Mouse (Mus musculus): ENCODE measurements around the gene Nwd1. TPM values are rescaled to one million over a fixed set of nuclear protein-coding genes. Genes with fewer than 3 reads are reported as not detected.

The Nwd1 gene
- total and polyA plus RNA-seq, 2 experiments from 2014 or later = 2.6 to 36.3 TPM

DNA sequence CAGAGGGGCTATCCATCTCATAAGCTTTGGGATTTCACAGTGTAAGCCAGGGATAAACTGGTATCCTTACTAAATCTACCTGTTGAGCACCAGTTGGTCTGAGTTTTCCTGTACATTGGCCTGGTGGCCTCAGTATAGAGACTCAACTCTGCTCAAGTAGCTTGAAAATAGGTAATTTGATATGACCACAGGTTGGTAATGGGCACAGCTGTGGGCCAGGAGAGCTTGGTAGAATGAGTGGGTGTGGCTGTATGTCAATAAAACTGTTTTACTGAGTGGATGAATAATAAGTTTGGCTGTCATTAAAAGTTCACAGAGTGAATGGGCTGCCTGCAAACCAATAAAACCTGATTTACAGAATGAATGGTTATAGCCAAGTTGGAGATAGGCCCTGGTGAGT is 90.4 kb downstream of the Nwd1 start:
- no peak for DNase-seq (ENCODE audit: low spot score)
- peaks cover 69% of the 10 kb centered on the region for H3K36me3 ChIP-seq (ENCODE audit: insufficient read depth, low read length)
- no peak for TF ChIP-seq CTCF (IDR thresholded peaks at IDR 0.05)
- H3K9me3 ChIP-seq (ENCODE audit: low read length) = no peaks in the 10 kb centered on the region
- no peak for ATAC-seq (ENCODE audit: low FRiP score)
- no peak overlapping the region for H3K9ac ChIP-seq (replicated peaks; ENCODE audit: low read length, poor library complexity, severe bottlenecking)
- no peak overlapping the region for H3K4me3 ChIP-seq (ENCODE audit: low read depth, low read length)
- H3K4me1 ChIP-seq (ENCODE audit: insufficient read depth, low read length) = no peaks in the 10 kb centered on the region
- no peak overlapping the region for H3K27ac ChIP-seq (ENCODE audit: low read depth, low read length)
- H3K27me3 ChIP-seq (ENCODE audit: insufficient read depth, low read length) = no peaks in the 10 kb centered on the region
- no peak overlapping the region for H3K4me2 ChIP-seq (ENCODE audit: low read depth, low read length, poor library complexity, severe bottlenecking)

DNA sequence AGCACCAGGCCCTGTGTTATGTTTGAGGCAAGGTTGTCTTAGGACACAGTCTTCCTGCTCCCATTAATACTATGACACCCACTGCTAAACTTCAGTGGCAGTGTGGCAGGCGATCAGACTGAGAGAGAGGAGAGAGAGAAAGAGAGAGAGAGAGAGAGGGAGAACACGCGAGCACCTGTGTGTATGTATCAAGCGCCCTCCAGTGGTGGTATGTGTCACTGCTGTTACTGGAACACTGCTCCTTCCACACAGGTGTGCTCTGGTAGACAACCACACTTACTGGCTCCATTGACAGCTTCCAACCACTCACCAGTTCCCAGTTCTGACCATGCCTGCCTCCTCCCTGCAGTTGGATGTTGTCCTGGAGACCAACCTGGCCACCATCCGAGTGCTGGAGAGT is 99.5 kb downstream of the Nwd1 start:
- H3K4me1 ChIP-seq (ENCODE audit: insufficient read depth, low read length) = no peaks in the 10 kb centered on the region
- no peak overlapping the region for H3K27ac ChIP-seq (ENCODE audit: low read depth, low read length)
- ATAC-seq (ENCODE audit: low FRiP score) (peak; percentile 60; the same call in 1 of the 2 replicates), DNase-seq (ENCODE audit: low spot score) (peak; percentile 71)
- H3K4me2 ChIP-seq (ENCODE audit: low read depth, low read length, poor library complexity, severe bottlenecking) = no peak overlapping the region
- H3K9me3 ChIP-seq (ENCODE audit: low read length) = no peaks in the 10 kb centered on the region
- H3K4me3 ChIP-seq (ENCODE audit: low read depth, low read length) = no peak overlapping the region
- TF ChIP-seq CTCF (IDR thresholded peaks at IDR 0.05) = peak; percentile 87
- 34% methylated on average over 5 of the region's 5 CpGs for WGBS
- no peaks in the 10 kb centered on the region for H3K27me3 ChIP-seq (ENCODE audit: insufficient read depth, low read length)
- H3K9ac ChIP-seq (replicated peaks; ENCODE audit: low read length, poor library complexity, severe bottlenecking) = no peak overlapping the region
- peaks cover 70% of the 10 kb centered on the region for H3K36me3 ChIP-seq (ENCODE audit: insufficient read depth, low read length)

- H3K9me3 ChIP-seq (ENCODE audit: low read length) = no peaks in the 10 kb centered on the region
- H3K36me3 ChIP-seq (ENCODE audit: insufficient read depth, low read length) = peaks cover 88% of the 10 kb centered on the region
- no peaks in the 10 kb centered on the region for H3K4me1 ChIP-seq (ENCODE audit: insufficient read depth, low read length)
- H3K9ac ChIP-seq (replicated peaks; ENCODE audit: low read length, poor library complexity, severe bottlenecking) = no peak overlapping the region
- no peak for TF ChIP-seq CTCF (IDR thresholded peaks at IDR 0.05)
- no peak overlapping the region for H3K4me2 ChIP-seq (ENCODE audit: low read depth, low read length, poor library complexity, severe bottlenecking)
- no peak overlapping the region for H3K4me3 ChIP-seq (ENCODE audit: low read depth, low read length)
- DNase-seq (ENCODE audit: low spot score) = no peak
- no peak for ATAC-seq (ENCODE audit: low FRiP score)
- H3K27ac ChIP-seq (ENCODE audit: low read depth, low read length) = no peak overlapping the region
- no peaks in the 10 kb centered on the region for H3K27me3 ChIP-seq (ENCODE audit: insufficient read depth, low read length)
- WGBS = 94% methylated on average over 26 of the region's 26 CpGs
Observed at GRCm38 (mm10) chr8:72749846-72750245, 103.3 kb downstream of the Nwd1 start.

DNA sequence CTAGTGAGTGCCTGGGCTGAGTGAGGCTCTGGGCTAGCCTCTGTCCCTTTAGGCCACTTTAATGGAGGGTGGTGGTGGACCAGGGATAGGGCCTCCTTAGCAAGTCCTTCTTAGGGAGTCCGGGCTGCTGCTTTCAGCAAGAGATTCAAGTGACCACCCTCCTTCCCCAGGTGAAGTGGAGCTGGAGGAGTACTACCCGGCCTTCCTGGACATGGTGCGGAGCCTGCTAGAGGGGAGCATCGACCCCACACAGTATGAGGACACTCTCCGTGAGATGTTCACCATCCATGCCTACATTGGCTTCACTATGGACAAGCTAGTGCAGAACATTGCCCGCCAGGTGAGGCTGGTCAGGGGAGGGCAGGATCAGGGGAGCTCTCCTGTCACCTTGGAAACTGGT is 103.8 kb downstream of the Nwd1 start:
- ATAC-seq (ENCODE audit: low FRiP score) (no peak), DNase-seq (ENCODE audit: low spot score) (no peak)
- no peak overlapping the region for H3K27ac ChIP-seq (ENCODE audit: low read depth, low read length)
- no peaks in the 10 kb centered on the region for H3K9me3 ChIP-seq (ENCODE audit: low read length)
- H3K27me3 ChIP-seq (ENCODE audit: insufficient read depth, low read length) = no peaks in the 10 kb centered on the region
- H3K4me2 ChIP-seq (ENCODE audit: low read depth, low read length, poor library complexity, severe bottlenecking) = no peak overlapping the region
- peaks cover 85% of the 10 kb centered on the region for H3K36me3 ChIP-seq (ENCODE audit: insufficient read depth, low read length)
- TF ChIP-seq CTCF (IDR thresholded peaks at IDR 0.05) = no peak
- H3K4me1 ChIP-seq (ENCODE audit: insufficient read depth, low read length) = no peaks in the 10 kb centered on the region
- no peak overlapping the region for H3K9ac ChIP-seq (replicated peaks; ENCODE audit: low read length, poor library complexity, severe bottlenecking)
- WGBS = 96% methylated on average over 6 of the region's 6 CpGs
- no peak overlapping the region for H3K4me3 ChIP-seq (ENCODE audit: low read depth, low read length)

- Histone ChIP-seq H3K4me3 (ENCODE audit: low read depth, low read length) (no peak overlapping the region), H3K36me3 (ENCODE audit: insufficient read depth, low read length) (peaks cover 90% of the 10 kb centered on the region), H3K27me3 (ENCODE audit: insufficient read depth, low read length) (no peaks in the 10 kb centered on the region), H3K9ac (replicated peaks; ENCODE audit: low read length, poor library complexity, severe bottlenecking) (no peak overlapping the region), H3K4me2 (ENCODE audit: low read depth, low read length, poor library complexity, severe bottlenecking) (no peak overlapping the region), H3K27ac (ENCODE audit: low read depth, low read length) (no peak overlapping the region), H3K9me3 (ENCODE audit: low read length) (no peaks in the 10 kb centered on the region), H3K4me1 (ENCODE audit: insufficient read depth, low read length) (no peaks in the 10 kb centered on the region)
- DNase-seq (ENCODE audit: low spot score) = no peak
- TF ChIP-seq CTCF (IDR thresholded peaks at IDR 0.05) = no peak
- WGBS = 83% methylated on average over 3 of the region's 3 CpGs
- ATAC-seq (ENCODE audit: low FRiP score) = no peak
Observed at GRCm38 (mm10) chr8:72751126-72751525, 104.6 kb downstream of the Nwd1 start.

DNA sequence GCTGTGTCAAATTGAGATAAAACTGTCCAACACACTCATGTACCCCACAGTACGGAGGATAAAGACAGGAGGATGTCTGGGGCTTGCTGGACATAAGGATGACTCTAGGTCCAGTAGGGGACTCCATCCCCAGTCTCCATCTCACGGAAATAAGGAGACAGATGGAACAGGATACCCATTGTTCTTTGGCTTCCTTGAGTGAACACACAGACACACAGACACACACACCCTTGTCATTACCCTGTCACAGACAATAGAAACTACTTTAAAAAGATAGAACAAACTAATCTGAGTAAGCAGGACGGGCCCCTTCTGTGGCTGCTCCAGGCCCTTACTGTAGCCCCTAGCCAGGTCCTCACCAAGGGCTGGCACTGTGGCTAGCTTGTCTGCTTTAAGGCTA is 105.8 kb downstream of the Nwd1 start:
- H3K27ac ChIP-seq (ENCODE audit: low read depth, low read length) = no peak overlapping the region
- no peak for DNase-seq (ENCODE audit: low spot score)
- no peak overlapping the region for H3K4me2 ChIP-seq (ENCODE audit: low read depth, low read length, poor library complexity, severe bottlenecking)
- H3K4me1 ChIP-seq (ENCODE audit: insufficient read depth, low read length) = no peaks in the 10 kb centered on the region
- no peak for TF ChIP-seq CTCF (IDR thresholded peaks at IDR 0.05)
- no peak overlapping the region for H3K9ac ChIP-seq (replicated peaks; ENCODE audit: low read length, poor library complexity, severe bottlenecking)
- H3K36me3 ChIP-seq (ENCODE audit: insufficient read depth, low read length) = peaks cover 90% of the 10 kb centered on the region
- H3K9me3 ChIP-seq (ENCODE audit: low read length) = no peaks in the 10 kb centered on the region
- H3K27me3 ChIP-seq (ENCODE audit: insufficient read depth, low read length) = no peaks in the 10 kb centered on the region
- WGBS = 90% methylated on average over 3 of the region's 3 CpGs
- no peak overlapping the region for H3K4me3 ChIP-seq (ENCODE audit: low read depth, low read length)
- ATAC-seq (ENCODE audit: low FRiP score) = no peak
